Mouse (Mus musculus) lung, adult 2 months (tissue): Measurements from ENCODE around the gene Efhc1. TPM values are rescaled to one million over a fixed set of nuclear protein-coding genes. Genes with fewer than 3 reads are reported as not detected.
"Not testable (repeated sequence)": the region's sequence is repeated elsewhere in the genome, so short reads cannot be mapped to it uniquely, and the experiment has no call there.

Source experiments
- DNase-seq: peaks from one replicate; pipeline ENCODE4 v3.0.0; 2022
- H3K4me1 ChIP-seq: fragments of 200-500 bp; 2 replicates; pipeline ENCODE4 v1.6.1; 2011; ENCODE audit warnings: low read length; ENCODE audit not compliant: control insufficient read depth, insufficient read depth
- H3K4me3 ChIP-seq: fragments of 200-500 bp; replicated peaks from 2 replicates; pipeline ENCODE3; 2011; ENCODE audit warnings: low read depth, mild to moderate bottlenecking, control low read depth, low read length; ENCODE audit errors: extremely low read depth
- CTCF ChIP-seq: fragments of 200-500 bp; IDR thresholded peaks from 2 replicates; pipeline ENCODE4 v1.5.1; 2011; ENCODE audit warnings: mild to moderate bottlenecking, low read length, control low read depth; ENCODE audit not compliant: insufficient read depth
- POLR2A ChIP-seq: fragments of 200-500 bp; IDR thresholded peaks from 2 replicates; pipeline ENCODE4 v1.6.1; 2011; ENCODE audit warnings: low read depth, mild to moderate bottlenecking, control low read depth, low read length, borderline replicate concordance; ENCODE audit errors: extremely low read depth
- WGBS: fragments of 180-500 bp; shearing (Covaris S2); methylation state at CpG from one replicate; pipeline ENCODE4 v1.1.7; 2018; 5-methylcytosine and 5-hydroxymethylcytosine counted together
- polyA plus RNA-seq: library from polyadenylated mRNA; depleted of rRNA; stranded (reverse); fragments of >200 nt; gene quantifications from 2 replicates; pipeline ENCODE4 v1.2.3, GENCODE M21; 2012

The Efhc1 gene
- polyA plus RNA-seq, 1 experiment = 14.9 TPM

GRCm38 (mm10) chr1:20919728-20920127 is 31.7 kb upstream of the Efhc1 start:
- WGBS = 90% methylated on average over 2 of the region's 2 CpGs
- TF ChIP-seq CTCF = no peak
- no peak for TF ChIP-seq POLR2A
- Histone ChIP-seq H3K4me1 (peaks cover 9% of the 10 kb centered on the region), H3K4me3 (no peak overlapping the region)
- DNase-seq = no peak

- Histone ChIP-seq H3K4me3 (no peak overlapping the region), H3K4me1 (peaks cover 9% of the 10 kb centered on the region)
- TF ChIP-seq POLR2A (no peak), CTCF (no peak)
- 82% methylated on average over 10 of the region's 10 CpGs for WGBS
- no peak for DNase-seq
Measured at GRCm38 (mm10) chr1:20921081-20921528, 30.3 kb upstream of the Efhc1 start.

GRCm38 (mm10) chr1:20922612-20923399 is 28.6 kb upstream of the Efhc1 start:
- WGBS = 29% methylated on average over 11 of the region's 11 CpGs
- Histone ChIP-seq H3K4me1 (peaks cover 9% of the 10 kb centered on the region; the same call in 1 of the 2 replicates), H3K4me3 (no peak overlapping the region)
- no peak for DNase-seq
- TF ChIP-seq CTCF (no peak), POLR2A (no peak)

GRCm38 (mm10) chr1:20925324-20925723 is 26.1 kb upstream of the Efhc1 start:
- WGBS = 78% methylated on average over 7 of the region's 7 CpGs
- DNase-seq, H3K4me3 ChIP-seq, H3K4me1 ChIP-seq: not testable (repeated sequence)

- WGBS = 81% methylated on average over 4 of the region's 4 CpGs
- no peak for TF ChIP-seq CTCF
- TF ChIP-seq POLR2A = no peak
- DNase-seq = no peak
- Histone ChIP-seq H3K4me3 (no peak overlapping the region), H3K4me1 (peaks cover 9% of the 10 kb centered on the region; the same call in 1 of the 2 replicates)
Measured at GRCm38 (mm10) chr1:20925926-20926325, 25.5 kb upstream of the Efhc1 start.

- no peak for DNase-seq
- Histone ChIP-seq H3K4me1 (peaks cover 7% of the 10 kb centered on the region; the same call in 1 of the 2 replicates), H3K4me3 (no peak overlapping the region)
- no peak for TF ChIP-seq POLR2A
- 79% methylated on average over 4 of the region's 4 CpGs for WGBS
Measured at GRCm38 (mm10) chr1:20926376-20926775, 25.1 kb upstream of the Efhc1 start.

- no peaks in the 10 kb centered on the region for H3K4me1 ChIP-seq
- 71% methylated on average over 4 of the region's 4 CpGs for WGBS
- DNase-seq = no peak
- TF ChIP-seq CTCF (no peak), POLR2A (no peak)
- no peak overlapping the region for H3K4me3 ChIP-seq
Measured at GRCm38 (mm10) chr1:20928487-20928886, 22.9 kb upstream of the Efhc1 start.

GRCm38 (mm10) chr1:20933457-20933856 is 18.0 kb upstream of the Efhc1 start:
- Histone ChIP-seq H3K4me1 (no peaks in the 10 kb centered on the region), H3K4me3 (no peak overlapping the region)
- 17% methylated on average over 7 of the region's 7 CpGs for WGBS
- TF ChIP-seq POLR2A (no peak), CTCF (peak; percentile 93)
- DNase-seq = peak; percentile 39

GRCm38 (mm10) chr1:20935106-20935505 is 16.3 kb upstream of the Efhc1 start:
- 77% methylated on average over 22 of the region's 22 CpGs for WGBS
- H3K4me3 ChIP-seq = no peak overlapping the region
- no peaks in the 10 kb centered on the region for H3K4me1 ChIP-seq
- no peak for TF ChIP-seq CTCF
- TF ChIP-seq POLR2A = no peak
- no peak for DNase-seq

- H3K4me3 ChIP-seq = no peak overlapping the region
- no peak for DNase-seq
- WGBS = 19% methylated on average over 3 of the region's 3 CpGs
- no peaks in the 10 kb centered on the region for H3K4me1 ChIP-seq
- TF ChIP-seq POLR2A (no peak), CTCF (peak; percentile 45; the same call in 1 of the 2 replicates)
Measured at GRCm38 (mm10) chr1:20939046-20939445, 12.4 kb upstream of the Efhc1 start.
